Mouse (Mus musculus) heart, postnatal 0 days (tissue): ENCODE results near the gene Fam178b.

Experiments
- CTCF ChIP-seq: IDR thresholded peaks from 2 replicates; pipeline ENCODE4 v1.5.1; 2016; ENCODE audit warnings: antibody characterized with exemption, control low read depth, low read depth
- EP300 ChIP-seq: IDR thresholded peaks from 2 replicates; pipeline ENCODE4 v1.6.1; 2016; ENCODE audit warnings: antibody characterized with exemption, low read depth

GRCm38 (mm10) chr1:36519626-36520025 is 163.4 kb downstream of the Fam178b start:
- TF ChIP-seq CTCF, result no peak
- TF ChIP-seq EP300, result no peak
